Mouse (Mus musculus): Measurements from ENCODE around the gene Zfp263.

The Zfp263 gene

GRCm38 (mm10) chr16:3743503-3744185 lies at the start of gene Zfp263:
Gene Zfp263, plus strand, starts transcription at chr16:3744093.
- DNase-seq (ENCODE audit: low spot score) = peak; percentile 93

GRCm38 (mm10) chr16:3699281-3699680 lies 44.6 kb upstream of the Zfp263 start:
- DNase-seq (ENCODE audit: low spot score) = no peak

GRCm38 (mm10) chr16:3700893-3701292 lies 43.0 kb upstream of the Zfp263 start:
- DNase-seq (ENCODE audit: low spot score) = no peak

- no peak for DNase-seq (ENCODE audit: low spot score)
Observed at GRCm38 (mm10) chr16:3706680-3707079, 37.2 kb upstream of the Zfp263 start.

GRCm38 (mm10) chr16:3714731-3715130 lies 29.2 kb upstream of the Zfp263 start:
- DNase-seq (ENCODE audit: low spot score) = no peak

GRCm38 (mm10) chr16:3717980-3718379 lies 25.9 kb upstream of the Zfp263 start, which contains the start of gene Mefv:
Gene Mefv, minus strand, starts transcription at chr16:3718097.
- no peak for DNase-seq (ENCODE audit: low spot score)

- no peak for DNase-seq (ENCODE audit: low spot score)
Observed at GRCm38 (mm10) chr16:3723231-3723630, 20.7 kb upstream of the Zfp263 start.

GRCm38 (mm10) chr16:3727980-3728720 lies 15.7 kb upstream of the Zfp263 start:
- DNase-seq (ENCODE audit: low spot score) = no peak

GRCm38 (mm10) chr16:3732612-3733011 lies 11.3 kb upstream of the Zfp263 start:
- no peak for DNase-seq (ENCODE audit: low spot score)

- DNase-seq (ENCODE audit: low spot score) = no peak
Observed at GRCm38 (mm10) chr16:3733198-3733732, 10.6 kb upstream of the Zfp263 start.

- no peak for DNase-seq (ENCODE audit: low spot score)
Observed at GRCm38 (mm10) chr16:3742466-3742865, 1.4 kb upstream of the Zfp263 start.

- DNase-seq (ENCODE audit: low spot score) = no peak
Observed at GRCm38 (mm10) chr16:3744186-3744700, 350 bp downstream of the Zfp263 start.

GRCm38 (mm10) chr16:3745656-3746055 lies 1.8 kb downstream of the Zfp263 start:
- no peak for DNase-seq (ENCODE audit: low spot score)

- DNase-seq (ENCODE audit: low spot score) = no peak
Observed at GRCm38 (mm10) chr16:3748976-3749375, 5.1 kb downstream of the Zfp263 start.

GRCm38 (mm10) chr16:3771603-3772002 lies 27.7 kb downstream of the Zfp263 start:
- no peak for DNase-seq (ENCODE audit: low spot score)

GRCm38 (mm10) chr16:3776365-3776764 lies 32.5 kb downstream of the Zfp263 start:
- no peak for DNase-seq (ENCODE audit: low spot score)

GRCm38 (mm10) chr16:3777986-3778385 lies 34.1 kb downstream of the Zfp263 start:
- no peak for DNase-seq (ENCODE audit: low spot score)

- DNase-seq (ENCODE audit: low spot score) = no peak
Observed at GRCm38 (mm10) chr16:3781237-3781636, 37.3 kb downstream of the Zfp263 start.

- DNase-seq (ENCODE audit: low spot score) = no peak
Observed at GRCm38 (mm10) chr16:3788394-3788793, 44.5 kb downstream of the Zfp263 start.
